Mouse (Mus musculus) limb, embryonic 11.5 days (tissue): Measurements from ENCODE around the gene Olfr761. TPM values are rescaled to one million over a fixed set of nuclear protein-coding genes. Genes with fewer than 3 reads are reported as not detected.
"Not testable (repeated sequence)": the region's sequence is repeated elsewhere in the genome, so short reads cannot be mapped to it uniquely, and the experiment has no call there.

Experiments used
- ATAC-seq: fragments of 200-750 bp; cut with Nextera tagmentation; 2 replicates; pipeline ENCODE4 v1.8.0; 2017; ENCODE audit warnings: low read depth; ENCODE audit not compliant: insufficient number of reproducible peaks, low FRiP score, low TSS enrichment
- DNase-seq: peaks from one replicate; pipeline ENCODE4 v3.0.0-alpha.2; 2015; ENCODE audit warnings: low spot score
- H3K27ac ChIP-seq: fragments of 300-500 bp; sonication (generic); replicated peaks from 2 replicates; pipeline ENCODE4 v1.5.1; 2014; ENCODE audit warnings: low read depth, mild to moderate bottlenecking, low read length
- H3K27me3 ChIP-seq: fragments of 300-500 bp; sonication (generic); 2 replicates; pipeline ENCODE4 v1.6.1; 2014; ENCODE audit warnings: mild to moderate bottlenecking, low read length, mixed read lengths; ENCODE audit not compliant: control insufficient read depth, insufficient read depth
- H3K36me3 ChIP-seq: fragments of 300-500 bp; sonication (generic); 2 replicates; pipeline ENCODE4 v1.6.1; 2014; ENCODE audit warnings: mild to moderate bottlenecking, low read length, moderate library complexity, mixed read lengths; ENCODE audit not compliant: control insufficient read depth, insufficient read depth
- H3K4me1 ChIP-seq: fragments of 300-500 bp; sonication (generic); 2 replicates; pipeline ENCODE4 v1.6.1; 2014; ENCODE audit warnings: low read length, mixed read lengths; ENCODE audit not compliant: control insufficient read depth, insufficient read depth
- H3K4me2 ChIP-seq: fragments of 300-500 bp; sonication (generic); 2 replicates; pipeline ENCODE4 v1.6.1; 2014; ENCODE audit warnings: low read depth, mild to moderate bottlenecking, moderate library complexity; ENCODE audit not compliant: severe bottlenecking
- H3K4me3 ChIP-seq: fragments of 300-500 bp; sonication (generic); 2 replicates; pipeline ENCODE4 v1.5.1; 2014; ENCODE audit warnings: low read depth, low read length
- H3K9ac ChIP-seq: fragments of 300-500 bp; sonication (generic); 2 replicates; pipeline ENCODE4 v1.6.1; 2014; ENCODE audit warnings: mild to moderate bottlenecking, low read length
- H3K9me3 ChIP-seq: fragments of 300-500 bp; sonication (generic); 2 replicates; pipeline ENCODE4 v1.6.1; 2016; ENCODE audit warnings: low read length; ENCODE audit not compliant: control insufficient read depth
- whole genome bisulfite sequencing: fragments of 180-500 bp; shearing (Covaris S2); extraction: QIAGEN DNeasy Blood & Tissue Kit; methylation state at CpG from one replicate; pipeline ENCODE4 v1.1.7; 2014; 5-methylcytosine and 5-hydroxymethylcytosine counted together
- polyA plus RNA-seq: library from polyadenylated mRNA; unstranded; fragments of >200 nt; fragmentation: Nextera tagmentation; extraction: Ambion mirVana; gene quantifications from 2 replicates; pipeline ENCODE4 v1.2.1, GENCODE M21; 2014

The Olfr761 gene
- not detected in 2 replicates for polyA plus RNA-seq

GRCm38 (mm10) chr17:37952979-37953378 lies at the start of gene Olfr761:
Olfr761 (minus strand) TSS chr17:37953079.
- no peak within 1 kb of the TSS for H3K4me2 ChIP-seq
- no peak within 1 kb of the TSS for H3K27ac ChIP-seq
- H3K4me3 ChIP-seq: no peak within 1 kb of the TSS
- H3K36me3 ChIP-seq: no peaks in the 10 kb centered on the region
- no peaks in the 10 kb centered on the region for H3K4me1 ChIP-seq
- DNase-seq: no peak
- no peaks in the 10 kb centered on the region for H3K27me3 ChIP-seq
- ATAC-seq: no peak
- WGBS: 73% methylated on average over 2 of the region's 2 CpGs
- no peaks in the 10 kb centered on the region for H3K9me3 ChIP-seq
- H3K9ac ChIP-seq: no peak within 1 kb of the TSS

DNA sequence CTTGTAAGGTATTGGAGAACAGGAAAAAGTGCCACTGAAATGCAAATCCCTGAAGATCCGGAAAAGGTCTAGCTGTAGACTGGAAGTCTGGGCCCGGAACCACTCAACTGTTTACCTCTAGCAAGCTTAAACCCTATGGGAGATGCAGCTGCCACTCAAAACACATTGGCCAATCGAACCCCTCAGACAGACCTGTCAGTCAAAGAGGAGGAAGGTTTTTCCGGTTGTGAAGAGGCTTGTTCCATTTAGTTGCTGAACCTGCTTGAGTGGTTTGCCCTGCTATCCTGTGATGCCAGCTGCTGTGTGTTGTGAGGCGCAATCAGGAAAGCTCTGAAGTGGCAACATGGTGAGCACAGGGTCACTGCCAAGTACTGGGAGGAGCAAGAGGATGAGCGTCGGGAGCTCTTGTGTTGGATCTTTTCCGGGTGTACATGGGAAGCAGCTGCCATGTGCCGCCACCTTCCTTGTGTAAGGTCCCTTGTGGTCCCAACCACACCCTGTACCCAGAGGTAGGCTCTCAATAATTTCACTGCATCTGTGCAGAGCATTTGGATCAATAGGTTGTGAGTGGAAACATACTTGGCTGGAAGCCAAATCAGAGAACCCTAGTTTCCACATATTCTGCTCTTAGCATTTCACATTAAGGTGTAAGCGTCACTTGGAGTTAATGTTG lies 42.9 kb upstream of the Olfr761 start:
- no peak overlapping the region for H3K27ac ChIP-seq
- no peak overlapping the region for H3K9ac ChIP-seq
- ATAC-seq (no peak), DNase-seq (no peak)
- H3K4me1 ChIP-seq: no peaks in the 10 kb centered on the region
- no peaks in the 10 kb centered on the region for H3K27me3 ChIP-seq
- H3K36me3 ChIP-seq: no peaks in the 10 kb centered on the region
- 61% methylated on average over 10 of the region's 10 CpGs for WGBS
- no peak overlapping the region for H3K4me3 ChIP-seq
- no peaks in the 10 kb centered on the region for H3K9me3 ChIP-seq
- no peak overlapping the region for H3K4me2 ChIP-seq

GRCm38 (mm10) chr17:37990453-37990961 lies 37.6 kb upstream of the Olfr761 start:
- no peaks in the 10 kb centered on the region for H3K27me3 ChIP-seq
- no peaks in the 10 kb centered on the region for H3K9me3 ChIP-seq
- WGBS: 59% methylated on average over 3 of the region's 3 CpGs
- DNase-seq: no peak
- no peak overlapping the region for H3K4me3 ChIP-seq
- no peak overlapping the region for H3K9ac ChIP-seq
- no peak for ATAC-seq
- H3K4me2 ChIP-seq: no peak overlapping the region
- no peaks in the 10 kb centered on the region for H3K36me3 ChIP-seq
- H3K4me1 ChIP-seq: no peaks in the 10 kb centered on the region
- H3K27ac ChIP-seq: no peak overlapping the region

DNA sequence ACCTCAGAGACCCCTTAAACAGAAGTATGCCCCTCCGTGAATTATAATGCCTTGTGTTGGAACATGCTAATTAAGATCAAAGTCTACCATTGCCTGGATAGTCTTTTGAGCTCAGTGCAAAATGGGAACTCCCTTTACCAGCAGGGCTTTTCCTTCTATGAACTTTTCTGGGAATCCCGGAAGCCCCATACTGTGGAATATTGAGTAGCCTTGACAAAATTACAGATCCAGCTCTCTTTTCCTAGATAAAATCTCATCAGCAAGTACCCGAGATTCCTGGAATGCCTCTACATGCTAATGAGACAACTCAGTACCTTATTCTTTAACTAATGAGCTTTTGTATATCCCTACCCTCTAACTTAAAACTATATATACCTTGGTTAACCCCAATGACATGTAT lies 20.7 kb upstream of the Olfr761 start:
- no peaks in the 10 kb centered on the region for H3K9me3 ChIP-seq
- no peak for DNase-seq
- H3K27me3 ChIP-seq: no peaks in the 10 kb centered on the region
- H3K27ac ChIP-seq: no peak overlapping the region
- no peak overlapping the region for H3K9ac ChIP-seq
- no peak for ATAC-seq
- no peaks in the 10 kb centered on the region for H3K4me1 ChIP-seq
- no peaks in the 10 kb centered on the region for H3K36me3 ChIP-seq
- H3K4me2 ChIP-seq: no peak overlapping the region
- 87% methylated on average over 3 of the region's 3 CpGs for WGBS
- H3K4me3 ChIP-seq: no peak overlapping the region

GRCm38 (mm10) chr17:37920248-37920647 lies 32.6 kb downstream of the Olfr761 start, which contains the start of gene Olfr128:
Olfr128 (plus strand) TSS chr17:37920548.
- Histone ChIP-seq H3K27ac (no peak within 1 kb of the TSS), H3K4me2 (no peak within 1 kb of the TSS)
- ATAC-seq: no peak

DNA sequence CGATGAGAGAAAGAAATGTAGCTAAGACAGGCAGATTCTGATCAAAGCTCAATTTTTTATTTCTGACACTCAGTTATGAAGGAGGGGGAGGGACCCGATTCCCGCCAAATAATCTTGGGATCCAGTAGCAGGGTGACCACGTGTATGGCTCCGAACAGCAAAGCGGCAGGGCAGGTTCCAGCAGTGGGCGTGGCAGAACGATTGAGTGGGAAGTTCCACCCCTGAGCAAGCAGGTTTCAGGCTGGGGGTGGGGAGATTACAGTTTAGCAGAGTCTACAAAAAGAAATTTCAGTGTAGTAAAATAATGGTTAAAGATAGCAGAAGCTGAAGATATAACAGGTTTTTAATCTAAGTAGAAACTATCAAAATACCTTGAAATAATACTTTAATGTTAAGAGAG lies 46.1 kb downstream of the Olfr761 start:
- not testable (repeated sequence) for H3K36me3 ChIP-seq, H3K4me2 ChIP-seq, H3K27me3 ChIP-seq, H3K9me3 ChIP-seq, H3K27ac ChIP-seq, H3K4me3 ChIP-seq, DNase-seq, H3K9ac ChIP-seq, H3K4me1 ChIP-seq, ATAC-seq
- 71% methylated on average over 8 of the region's 8 CpGs for WGBS

More at GRCm38 (mm10) chr17:37920248-37920647, 32.6 kb downstream of the Olfr761 start, which contains the start of gene Olfr128:
- H3K4me1 ChIP-seq: no peaks in the 10 kb centered on the region
- H3K36me3 ChIP-seq: no peaks in the 10 kb centered on the region
- no peaks in the 10 kb centered on the region for H3K27me3 ChIP-seq
- H3K9ac ChIP-seq: no peak within 1 kb of the TSS
- H3K9me3 ChIP-seq: no peaks in the 10 kb centered on the region
- DNase-seq: no peak
- H3K4me3 ChIP-seq: no peak within 1 kb of the TSS

Other genes starting within 250 kb of the Olfr761 start
- gene Olfr120, start 231.3 kb downstream of the Olfr761 start, polyA plus RNA-seq: not detected in 2 replicates
- gene Olfr121, start 204.2 kb downstream of the Olfr761 start, polyA plus RNA-seq: not detected in 2 replicates
- gene Olfr122, start 184.5 kb downstream of the Olfr761 start, polyA plus RNA-seq: not detected in 2 replicates
- not detected in 2 replicates for gene Olfr123, start 159.6 kb downstream of the Olfr761 start, polyA plus RNA-seq
- gene Olfr124, start 153.2 kb downstream of the Olfr761 start, polyA plus RNA-seq: not detected in 2 replicates
- gene Olfr125, start 120.1 kb downstream of the Olfr761 start, polyA plus RNA-seq: not detected in 2 replicates
- not detected in 2 replicates for gene Olfr126, start 105.6 kb downstream of the Olfr761 start, polyA plus RNA-seq
- not detected in 2 replicates for gene Olfr127, start 52.6 kb downstream of the Olfr761 start, polyA plus RNA-seq
- not detected in 2 replicates for gene Olfr128, start 32.5 kb downstream of the Olfr761 start, polyA plus RNA-seq
- not detected in 2 replicates for gene Olfr129, start 107.0 kb upstream of the Olfr761 start, polyA plus RNA-seq
- gene Olfr130, start 110.8 kb upstream of the Olfr761 start, polyA plus RNA-seq: not detected in 2 replicates
- gene Olfr131, start 135.6 kb upstream of the Olfr761 start, polyA plus RNA-seq: not detected in 2 replicates
- gene Olfr132, start 181.4 kb upstream of the Olfr761 start, polyA plus RNA-seq: not detected in 2 replicates
- gene Olfr133, start 192.2 kb upstream of the Olfr761 start, polyA plus RNA-seq: not detected in 2 replicates
- not detected in 2 replicates for gene Olfr134, start 218.3 kb upstream of the Olfr761 start, polyA plus RNA-seq